Mouse (Mus musculus): Measurements from ENCODE around the gene Pga5. TPM values are rescaled to one million over a fixed set of nuclear protein-coding genes. Genes with fewer than 3 reads are reported as not detected.
A peak's percentile ranks its signal among the peaks of the same experiment; 100 is the strongest.

Pga5 gene
- polyA plus RNA-seq, 1 experiment from 2014 or later, result not detected

DNA sequence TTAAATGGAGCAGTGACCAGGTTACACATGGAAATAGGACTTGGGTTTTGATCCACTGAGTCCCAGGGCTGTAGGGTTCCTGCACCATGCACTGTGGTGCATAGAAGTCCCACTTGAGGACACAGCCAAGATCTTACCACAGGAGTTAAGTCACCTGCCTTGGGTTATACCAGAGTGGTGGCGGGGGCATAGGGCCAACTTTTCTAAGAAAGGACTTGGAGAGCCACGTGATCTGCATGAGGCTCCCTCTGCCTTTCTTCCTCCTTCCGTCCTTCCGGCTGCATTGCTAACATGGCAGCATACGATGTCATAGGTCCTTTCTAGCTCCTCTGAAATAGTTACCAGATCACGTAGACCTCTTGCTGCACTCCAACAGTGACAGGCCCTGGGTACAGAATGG lies 37.6 kb upstream of the Pga5 start:
- DNase-seq (ENCODE audit: low spot score) (no peak), ATAC-seq (replicated peaks; ENCODE audit: low FRiP score) (no peak)
- peaks cover 7% of the 10 kb centered on the region for H3K36me3 ChIP-seq (ENCODE audit: control insufficient read depth, insufficient read depth, low read length)
- H3K4me1 ChIP-seq (replicated peaks; ENCODE audit: control insufficient read depth, insufficient read depth, low read length), result 0 out of 2 replicates have a peak, but pooled peaks cover 4% of the 10 kb centered on the region
- H3K4me2 ChIP-seq (ENCODE audit: low read depth, low read length, severe bottlenecking), result no peak overlapping the region
- no peak overlapping the region for H3K4me3 ChIP-seq (ENCODE audit: low read depth, low read length)
- no peaks in the 10 kb centered on the region for H3K27me3 ChIP-seq (ENCODE audit: control insufficient read depth, insufficient read depth, low read length)
- WGBS, result 87% methylated on average over 6 of the region's 6 CpGs
- no peak overlapping the region for H3K27ac ChIP-seq (ENCODE audit: low read depth, low read length)
- H3K9ac ChIP-seq (ENCODE audit: low read length), result no peak overlapping the region
- H3K9me3 ChIP-seq (ENCODE audit: control insufficient read depth, low read length), result no peaks in the 10 kb centered on the region

DNA sequence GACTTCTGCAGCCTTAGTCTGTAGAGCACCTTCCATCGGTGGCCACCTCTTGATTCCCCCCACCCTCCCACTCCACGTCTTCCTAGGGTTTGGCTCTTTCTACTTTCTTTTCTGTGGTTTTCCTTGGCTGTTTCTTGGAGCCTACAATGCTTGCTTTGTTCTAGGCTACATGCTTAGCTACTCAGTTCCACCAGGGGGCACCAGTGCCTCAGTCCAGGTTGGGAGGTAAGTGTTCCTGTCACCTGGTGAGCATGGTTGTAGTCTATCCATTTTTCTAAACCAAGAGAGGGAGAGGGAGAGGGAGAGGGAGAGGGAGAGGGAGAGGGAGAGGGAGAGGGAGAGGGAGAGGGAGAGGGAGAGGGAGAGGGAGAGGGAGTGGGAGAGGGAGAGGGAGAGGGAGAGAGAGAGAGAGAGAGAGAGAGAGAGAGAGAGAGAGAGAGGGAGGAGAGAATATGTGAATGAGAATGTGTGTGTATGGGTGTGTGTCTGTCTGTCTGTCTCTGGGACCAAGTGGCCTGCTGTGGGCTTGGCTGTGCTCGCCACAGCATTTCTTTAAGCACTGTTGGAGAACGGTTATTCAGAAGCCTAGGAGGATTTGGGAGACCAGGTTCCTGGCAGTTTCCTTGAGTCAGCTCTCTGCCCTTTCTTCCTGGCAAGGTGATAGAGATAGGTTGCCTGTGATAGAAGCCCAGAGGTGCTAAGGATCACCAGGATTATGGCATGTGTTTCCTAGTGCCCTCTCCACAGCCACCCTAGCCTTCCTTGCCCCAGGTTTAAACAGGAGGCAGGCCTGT lies 37.0 kb upstream of the Pga5 start:
- H3K27ac ChIP-seq (ENCODE audit: low read depth, low read length), result no peak overlapping the region
- H3K4me3 ChIP-seq (ENCODE audit: low read depth, low read length), result no peak overlapping the region
- DNase-seq (ENCODE audit: low spot score) (peak; percentile 84), ATAC-seq (replicated peaks; ENCODE audit: low FRiP score) (no peak)
- H3K9ac ChIP-seq (ENCODE audit: low read length), result 0 out of 2 replicates have a peak overlapping the region, but pooled peaks have one; percentile 4
- no peaks in the 10 kb centered on the region for H3K9me3 ChIP-seq (ENCODE audit: control insufficient read depth, low read length)
- peaks cover 7% of the 10 kb centered on the region for H3K36me3 ChIP-seq (ENCODE audit: control insufficient read depth, insufficient read depth, low read length)
- peaks cover 4% of the 10 kb centered on the region; the same call in 1 of the 2 replicates for H3K4me1 ChIP-seq (replicated peaks; ENCODE audit: control insufficient read depth, insufficient read depth, low read length)
- no peak overlapping the region for H3K4me2 ChIP-seq (ENCODE audit: low read depth, low read length, severe bottlenecking)
- no peaks in the 10 kb centered on the region for H3K27me3 ChIP-seq (ENCODE audit: control insufficient read depth, insufficient read depth, low read length)
- WGBS, result 42% methylated on average over 4 of the region's 4 CpGs

DNA sequence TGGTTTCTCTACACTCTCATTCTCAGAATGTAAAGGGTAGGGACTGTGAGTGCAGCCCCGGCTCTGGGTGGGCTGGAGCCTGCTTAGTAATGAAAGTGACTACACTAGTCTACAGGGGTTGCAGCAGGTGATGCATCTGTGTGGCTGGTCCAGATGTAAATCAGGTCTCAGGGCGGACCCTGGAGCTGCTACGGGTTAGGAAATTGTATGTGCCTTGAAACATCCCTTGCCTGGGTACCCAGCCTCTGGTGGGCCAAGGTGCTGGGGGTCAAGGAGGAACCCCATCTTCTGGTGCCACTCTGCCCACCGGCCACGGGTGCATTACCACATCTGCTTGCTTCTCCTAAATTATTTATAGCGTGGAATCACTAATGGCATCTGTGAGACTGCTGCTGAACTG lies 36.3 kb upstream of the Pga5 start:
- peaks cover 7% of the 10 kb centered on the region; the same call in 1 of the 2 replicates for H3K4me1 ChIP-seq (replicated peaks; ENCODE audit: control insufficient read depth, insufficient read depth, low read length)
- DNase-seq (ENCODE audit: low spot score) (no peak), ATAC-seq (replicated peaks; ENCODE audit: low FRiP score) (no peak)
- 89% methylated on average over 6 of the region's 6 CpGs for WGBS
- H3K9me3 ChIP-seq (ENCODE audit: control insufficient read depth, low read length), result no peaks in the 10 kb centered on the region
- no peak overlapping the region for H3K27ac ChIP-seq (ENCODE audit: low read depth, low read length)
- H3K27me3 ChIP-seq (ENCODE audit: control insufficient read depth, insufficient read depth, low read length), result no peaks in the 10 kb centered on the region
- H3K9ac ChIP-seq (ENCODE audit: low read length), result 0 out of 2 replicates have a peak overlapping the region, but pooled peaks have one; percentile 4
- H3K4me2 ChIP-seq (ENCODE audit: low read depth, low read length, severe bottlenecking), result no peak overlapping the region
- H3K36me3 ChIP-seq (ENCODE audit: control insufficient read depth, insufficient read depth, low read length), result peaks cover 7% of the 10 kb centered on the region
- no peak overlapping the region for H3K4me3 ChIP-seq (ENCODE audit: low read depth, low read length)

DNA sequence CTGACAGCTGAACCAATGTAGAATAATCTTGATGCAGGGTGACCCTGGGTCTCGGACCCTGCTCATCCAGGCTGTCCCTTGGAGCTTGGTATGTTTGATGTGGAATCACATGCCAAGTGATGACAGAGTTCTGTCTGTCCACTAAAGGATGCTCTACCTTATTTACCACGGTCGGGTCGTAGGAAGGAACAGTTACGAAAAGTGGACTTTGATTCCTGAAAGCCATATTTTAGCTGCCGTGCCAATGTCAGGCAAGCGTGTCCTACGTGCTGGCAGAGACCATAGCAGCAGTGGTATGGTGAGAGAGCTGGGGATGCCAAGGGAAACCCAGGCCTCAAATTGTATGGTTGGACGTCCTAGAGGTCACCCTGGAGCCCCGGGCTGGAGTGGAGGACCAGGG lies 35.7 kb upstream of the Pga5 start:
- no peak overlapping the region for H3K27ac ChIP-seq (ENCODE audit: low read depth, low read length)

DNA sequence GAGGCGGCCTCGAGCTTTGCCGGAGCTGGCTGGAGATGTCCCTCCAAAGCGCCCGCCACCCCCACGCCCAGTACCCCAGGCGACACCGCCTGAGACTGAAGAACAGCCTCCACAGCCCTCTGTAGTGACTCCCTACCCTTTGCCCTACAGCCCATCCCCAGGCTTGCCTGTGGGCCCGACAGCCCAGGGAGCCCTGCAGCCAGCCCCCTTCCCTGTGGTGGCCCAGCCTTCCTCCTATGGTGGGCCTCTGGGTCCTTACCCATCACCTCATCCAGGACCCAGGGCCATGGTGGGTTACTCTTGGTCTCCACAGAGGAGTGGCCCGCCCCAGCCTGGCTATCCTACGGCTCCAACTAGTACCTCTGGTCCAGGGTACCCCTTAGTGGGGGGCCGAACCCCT lies 34.8 kb upstream of the Pga5 start:
- Histone ChIP-seq H3K4me2 (ENCODE audit: low read depth, low read length, severe bottlenecking) (no peak overlapping the region), H3K9ac (ENCODE audit: low read length) (no peak overlapping the region), H3K9me3 (ENCODE audit: control insufficient read depth, low read length) (no peaks in the 10 kb centered on the region), H3K4me3 (ENCODE audit: low read depth, low read length) (no peak overlapping the region), H3K27me3 (ENCODE audit: control insufficient read depth, insufficient read depth, low read length) (no peaks in the 10 kb centered on the region), H3K36me3 (ENCODE audit: control insufficient read depth, insufficient read depth, low read length) (peaks cover 7% of the 10 kb centered on the region), H3K4me1 (replicated peaks; ENCODE audit: control insufficient read depth, insufficient read depth, low read length) (peaks cover 12% of the 10 kb centered on the region; the same call in 1 of the 2 replicates), H3K27ac (ENCODE audit: low read depth, low read length) (no peak overlapping the region)
- DNase-seq (ENCODE audit: low spot score) (no peak), ATAC-seq (replicated peaks; ENCODE audit: low FRiP score) (no peak)
- 94% methylated on average over 12 of the region's 12 CpGs for WGBS

More for the DNA sequence above, 35.7 kb upstream of the Pga5 start:
- H3K4me2 ChIP-seq (ENCODE audit: low read depth, low read length, severe bottlenecking), result no peak overlapping the region
- WGBS, result 94% methylated on average over 10 of the region's 10 CpGs
- peaks cover 7% of the 10 kb centered on the region for H3K36me3 ChIP-seq (ENCODE audit: control insufficient read depth, insufficient read depth, low read length)
- no peak overlapping the region for H3K9ac ChIP-seq (ENCODE audit: low read length)
- no peak overlapping the region for H3K4me3 ChIP-seq (ENCODE audit: low read depth, low read length)
- no peak for DNase-seq (ENCODE audit: low spot score)
- no peaks in the 10 kb centered on the region for H3K9me3 ChIP-seq (ENCODE audit: control insufficient read depth, low read length)
- no peak for ATAC-seq (replicated peaks; ENCODE audit: low FRiP score)
- no peaks in the 10 kb centered on the region for H3K27me3 ChIP-seq (ENCODE audit: control insufficient read depth, insufficient read depth, low read length)
- peaks cover 12% of the 10 kb centered on the region; the same call in 1 of the 2 replicates for H3K4me1 ChIP-seq (replicated peaks; ENCODE audit: control insufficient read depth, insufficient read depth, low read length)

DNA sequence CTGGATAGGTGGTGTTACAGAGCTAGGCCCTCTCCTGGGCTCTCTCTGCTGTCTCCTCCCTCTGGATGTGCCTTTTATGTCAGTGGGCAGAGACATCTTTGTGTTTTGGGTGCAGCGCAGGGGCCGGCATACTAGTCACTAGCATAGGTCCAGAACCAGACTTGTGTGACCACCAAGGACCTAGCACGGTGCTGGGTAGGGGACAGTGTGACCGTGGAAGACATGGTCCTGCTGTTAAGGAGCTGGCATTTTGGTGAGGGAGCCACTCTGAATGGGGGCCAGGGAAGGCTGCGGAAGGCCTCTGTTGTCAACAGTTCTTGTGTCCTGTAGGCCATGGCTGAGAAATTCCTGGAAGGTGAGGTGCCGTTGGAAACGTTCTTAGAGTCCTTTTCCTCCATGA lies 34.3 kb upstream of the Pga5 start:
- Histone ChIP-seq H3K4me2 (ENCODE audit: low read depth, low read length, severe bottlenecking) (no peak overlapping the region), H3K4me3 (ENCODE audit: low read depth, low read length) (no peak overlapping the region), H3K9me3 (ENCODE audit: control insufficient read depth, low read length) (no peaks in the 10 kb centered on the region), H3K4me1 (replicated peaks; ENCODE audit: control insufficient read depth, insufficient read depth, low read length) (peaks cover 12% of the 10 kb centered on the region; the same call in 1 of the 2 replicates), H3K27ac (ENCODE audit: low read depth, low read length) (no peak overlapping the region), H3K36me3 (ENCODE audit: control insufficient read depth, insufficient read depth, low read length) (peaks cover 7% of the 10 kb centered on the region), H3K27me3 (ENCODE audit: control insufficient read depth, insufficient read depth, low read length) (no peaks in the 10 kb centered on the region), H3K9ac (ENCODE audit: low read length) (no peak overlapping the region)
- 93% methylated on average over 7 of the region's 7 CpGs for WGBS
- DNase-seq (ENCODE audit: low spot score) (no peak), ATAC-seq (replicated peaks; ENCODE audit: low FRiP score) (no peak)

DNA sequence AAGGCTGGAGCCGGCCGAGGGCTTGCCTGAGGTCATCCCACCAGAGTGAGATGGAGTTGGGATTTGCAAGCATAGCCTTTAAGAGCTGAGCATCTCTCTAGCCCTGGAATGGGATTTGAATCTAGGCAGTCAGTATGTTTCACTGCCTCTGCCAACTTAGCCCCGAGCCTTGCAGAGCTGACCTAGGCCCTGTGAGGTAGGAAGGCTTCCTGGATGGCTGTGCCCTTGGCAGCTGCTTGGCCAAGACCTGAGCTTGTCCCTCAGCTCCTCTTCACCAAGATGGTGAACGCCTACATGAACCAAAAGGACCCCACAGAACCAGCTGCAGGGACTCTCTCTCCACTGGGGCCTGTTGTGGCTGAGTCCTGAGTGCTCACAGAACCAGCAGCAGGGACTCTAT lies 32.9 kb upstream of the Pga5 start:
- no peaks in the 10 kb centered on the region for H3K27me3 ChIP-seq (ENCODE audit: control insufficient read depth, insufficient read depth, low read length)
- DNase-seq (ENCODE audit: low spot score), result no peak
- H3K9ac ChIP-seq (ENCODE audit: low read length), result no peak overlapping the region
- no peak overlapping the region for H3K4me2 ChIP-seq (ENCODE audit: low read depth, low read length, severe bottlenecking)
- ATAC-seq (replicated peaks; ENCODE audit: low FRiP score), result no peak
- H3K9me3 ChIP-seq (ENCODE audit: control insufficient read depth, low read length), result no peaks in the 10 kb centered on the region
- no peak overlapping the region for H3K27ac ChIP-seq (ENCODE audit: low read depth, low read length)
- WGBS, result 90% methylated on average over 4 of the region's 4 CpGs
- H3K4me3 ChIP-seq (ENCODE audit: low read depth, low read length), result no peak overlapping the region
- peaks cover 12% of the 10 kb centered on the region; the same call in 1 of the 2 replicates for H3K4me1 ChIP-seq (replicated peaks; ENCODE audit: control insufficient read depth, insufficient read depth, low read length)
- H3K36me3 ChIP-seq (ENCODE audit: control insufficient read depth, insufficient read depth, low read length), result peaks cover 7% of the 10 kb centered on the region

DNA sequence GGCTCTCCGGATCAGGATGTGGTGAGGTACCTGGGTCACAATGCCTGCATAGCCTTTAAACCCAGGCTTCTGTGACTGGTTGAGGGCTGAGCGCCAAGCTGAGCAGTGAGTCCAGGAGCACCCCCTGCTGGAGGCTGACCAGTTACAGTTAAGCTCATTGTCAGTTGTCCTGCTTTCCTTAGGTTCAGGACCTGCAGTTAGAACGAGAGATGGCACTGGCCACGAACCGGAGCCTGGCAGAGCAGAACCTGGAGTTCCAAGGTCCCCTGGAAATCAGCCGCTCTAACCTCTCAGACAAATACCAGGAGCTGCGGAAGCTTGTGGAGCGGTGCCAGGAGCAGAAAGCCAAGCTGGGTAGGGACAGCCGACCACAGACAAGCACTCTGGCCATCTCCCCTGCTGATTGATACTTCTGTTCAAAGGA lies 32.2 kb upstream of the Pga5 start:
- H3K36me3 ChIP-seq (ENCODE audit: control insufficient read depth, insufficient read depth, low read length), result peaks cover 7% of the 10 kb centered on the region
- H3K27me3 ChIP-seq (ENCODE audit: control insufficient read depth, insufficient read depth, low read length), result no peaks in the 10 kb centered on the region

More for the DNA sequence above, 32.2 kb upstream of the Pga5 start:
- H3K4me3 ChIP-seq (ENCODE audit: low read depth, low read length), result no peak overlapping the region
- DNase-seq (ENCODE audit: low spot score) (peak; percentile 73), ATAC-seq (replicated peaks; ENCODE audit: low FRiP score) (peak; percentile 60)
- H3K27ac ChIP-seq (ENCODE audit: low read depth, low read length), result peak overlapping the region; percentile 81
- H3K4me2 ChIP-seq (ENCODE audit: low read depth, low read length, severe bottlenecking), result no peak overlapping the region
- H3K4me1 ChIP-seq (replicated peaks; ENCODE audit: control insufficient read depth, insufficient read depth, low read length), result peaks cover 12% of the 10 kb centered on the region; the same call in 1 of the 2 replicates
- H3K9ac ChIP-seq (ENCODE audit: low read length), result peak overlapping the region; percentile 29; the same call in 1 of the 2 replicates
- WGBS, result 75% methylated on average over 9 of the region's 9 CpGs
- H3K9me3 ChIP-seq (ENCODE audit: control insufficient read depth, low read length), result no peaks in the 10 kb centered on the region

All from forebrain, embryonic 11.5 days (tissue).